Mouse (Mus musculus) G1E (cell line): ENCODE measurements around the gene Itprid1.

Experiments
- CTCF ChIP-seq: IDR thresholded peaks from 2 replicates; pipeline ENCODE4 v1.5.1; 2012; ENCODE audit warnings: low read depth, low read length, inconsistent platforms, mixed read lengths
- GATA1 ChIP-seq: IDR thresholded peaks from 2 replicates; pipeline ENCODE4 v1.6.1; 2012; ENCODE audit warnings: borderline replicate concordance, low read length, inconsistent platforms, mixed read lengths
- GATA2 ChIP-seq: IDR thresholded peaks from 2 replicates; pipeline ENCODE4 v1.6.1; 2012; ENCODE audit warnings: low read depth, low read length, inconsistent platforms, borderline replicate concordance
- POLR2AphosphoS5 ChIP-seq: IDR thresholded peaks from 2 replicates; pipeline ENCODE4 v1.6.1; 2012; ENCODE audit warnings: low read depth, low read length, inconsistent platforms; ENCODE audit not compliant: insufficient replicate concordance
- TAL1 ChIP-seq: conservative IDR thresholded peaks from 2 replicates; pipeline ENCODE4 v1.6.1; 2012; ENCODE audit warnings: low read depth, low read length, inconsistent platforms, mixed read lengths

GRCm38 (mm10) chr6:56019632-56020031 is 182.9 kb downstream of the Itprid1 start:
- TF ChIP-seq GATA1: no peak
- TF ChIP-seq CTCF: no peak
- TF ChIP-seq TAL1: no peak
- no peak for TF ChIP-seq POLR2AphosphoS5
- TF ChIP-seq GATA2: no peak
